Comparison of ENCODE assay signal across 22 mouse cellular contexts in the genomic region with DNA sequence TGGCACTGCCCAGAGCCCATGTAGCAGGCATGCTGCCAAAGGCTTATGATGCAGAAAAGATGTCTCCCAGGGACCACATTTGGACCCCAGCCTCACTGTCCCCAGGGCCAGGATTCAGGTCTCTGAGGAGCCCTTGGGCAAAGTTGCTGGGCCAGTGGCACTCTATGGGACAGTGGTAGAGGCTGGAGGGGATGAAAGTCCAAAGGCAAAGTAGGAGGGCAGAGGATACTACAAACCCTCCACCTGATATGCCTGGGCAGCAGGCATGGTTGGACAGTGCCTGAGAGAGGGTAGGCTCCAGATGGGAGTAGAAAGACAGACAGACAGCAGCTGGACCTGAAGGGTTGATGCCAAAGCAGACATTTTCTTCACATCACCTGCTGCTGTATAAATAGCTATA. TPM values are rescaled to one million over a fixed set of nuclear protein-coding genes. Genes with fewer than 3 reads are reported as not detected.
DNase-seq lines count a peak whose midpoint lies in the region; ATAC-seq and TF ChIP-seq lines count a peak whose summit lies in the region.
"Had no signal": no experiment of that assay in that cellular context is flagged by ENCODE, and none has a peak within 500 bp of the region (broad histone marks: within the 10 kb centered on the region; RNA-seq: fewer than 3 reads in every experiment).

No protein-coding gene starts in this region.

- intact Hi-C loops in gastrocnemius, adult 2 months (cut with DNase I): loop anchor here (5.0 kb wide), 3 partner anchors 54 to 214 kb away; partner anchors contain the start of genes Rnpep and Timm17a

- H3K36me3 ChIP-seq in lung, postnatal 0 days (ENCODE audit: insufficient read depth, low read length): no peaks in the 10 kb centered on the region
- H3K36me3 ChIP-seq: embryonic facial prominence, embryonic 13.5 days; heart, embryonic 15.5 days; hindbrain, embryonic 13.5 days had no signal

- no peak for TF ChIP-seq EP300 in lung, postnatal 0 days (IDR thresholded peaks at IDR 0.05)

- no peak for DNase-seq in gastrocnemius, adult 2 months
- DNase-seq in gastrocnemius, postnatal 10 days: no peak
- peak; percentile 39 to 47 for DNase-seq in kidney, adult 8-10 months
- no peak for DNase-seq in kidney, postnatal 10 days
- no peak for DNase-seq in lung, adult 2 months
- no peak for DNase-seq in lung, postnatal 0 days (ENCODE audit: low spot score)
- DNase-seq: cerebellum, adult 18-20 months; cerebellum, adult 9-11 months; cerebellum, postnatal 36 days; gastrocnemius, postnatal 14 days; heart, adult 2 months; heart, postnatal 14 days had no signal

- H3K4me2 ChIP-seq in lung, postnatal 0 days (replicated peaks; ENCODE audit: low read depth, low read length): no peak overlapping the region
- H3K4me2 ChIP-seq: embryonic facial prominence, embryonic 13.5 days; heart, embryonic 11.5 days; heart, embryonic 15.5 days; hindbrain, embryonic 13.5 days had no signal

- no peaks in the 10 kb centered on the region for H3K9me3 ChIP-seq in lung, postnatal 0 days (ENCODE audit: low read length)
- H3K9me3 ChIP-seq: heart, embryonic 15.5 days; hindbrain, embryonic 13.5 days had no signal

- no peak; the same call in 1 of the 2 replicates for TF ChIP-seq POLR2A in embryonic fibroblast, embryonic 13.5 days (IDR thresholded peaks at IDR 0.05; ENCODE audit: low read depth, low read length)
- TF ChIP-seq POLR2A in lung, adult 2 months (IDR thresholded peaks at IDR 0.05; ENCODE audit: borderline replicate concordance, extremely low read depth, low read depth, low read length): no peak

- H3K9ac ChIP-seq in lung, postnatal 0 days (replicated peaks; ENCODE audit: low read depth): no peak overlapping the region
- H3K9ac ChIP-seq: embryonic facial prominence, embryonic 13.5 days; heart, embryonic 15.5 days; hindbrain, embryonic 13.5 days had no signal

- no peak for ATAC-seq in lung, postnatal 0 days
- ATAC-seq: activated CD4-positive, CD25-positive, alpha-beta regulatory T cell, adult 4 months; forebrain, embryonic 14.5 days had no signal

- H3K27ac ChIP-seq in gastrocnemius, adult 2 months: peak overlapping the region; percentile 83
- peak overlapping the region; percentile 90 for H3K27ac ChIP-seq in embryonic fibroblast, embryonic 13.5 days (ENCODE audit: insufficient read depth, low read length)
- H3K27ac ChIP-seq in lung, postnatal 0 days (ENCODE audit: low read length): no peak overlapping the region
- H3K27ac ChIP-seq: embryonic facial prominence, embryonic 13.5 days; heart, adult 2 months; heart, embryonic 15.5 days; hindbrain, embryonic 13.5 days had no signal

- no peak overlapping the region for H3K4me3 ChIP-seq in gastrocnemius, adult 2 months
- no peak overlapping the region for H3K4me3 ChIP-seq in embryonic fibroblast, embryonic 13.5 days (ENCODE audit: insufficient read depth, low read length)
- H3K4me3 ChIP-seq in lung, adult 2 months (replicated peaks; ENCODE audit: extremely low read depth, low read depth, low read length): no peak overlapping the region
- no peak overlapping the region for H3K4me3 ChIP-seq in lung, postnatal 0 days (ENCODE audit: low read depth, low read length)
- H3K4me3 ChIP-seq: embryonic facial prominence, embryonic 13.5 days; heart, adult 2 months; heart, embryonic 15.5 days; hindbrain, embryonic 13.5 days had no signal

- no peaks in the 10 kb centered on the region for H3K27me3 ChIP-seq in lung, postnatal 0 days (replicated peaks; ENCODE audit: insufficient read depth, low read length)
- H3K27me3 ChIP-seq: CH12.LX; embryonic facial prominence, embryonic 13.5 days; hindbrain, embryonic 13.5 days; Patski had no signal

- H3K4me1 ChIP-seq in embryonic fibroblast, embryonic 13.5 days (ENCODE audit: control insufficient read depth, insufficient read depth, low read length): peaks cover 12% of the 10 kb centered on the region; the same call in 1 of the 2 replicates
- H3K4me1 ChIP-seq in lung, adult 2 months (ENCODE audit: control insufficient read depth, insufficient read depth, low read length): peaks cover 8% of the 10 kb centered on the region; the same call in 1 of the 2 replicates
- H3K4me1 ChIP-seq in lung, postnatal 0 days (ENCODE audit: insufficient read depth, low read depth, low read length): no peaks in the 10 kb centered on the region

- no peak for TF ChIP-seq CTCF in gastrocnemius, adult 2 months (IDR thresholded peaks at IDR 0.05)
- no peak for TF ChIP-seq CTCF in embryonic fibroblast, embryonic 13.5 days (IDR thresholded peaks at IDR 0.05; ENCODE audit: borderline replicate concordance, insufficient read depth, low read length)
- no peak for TF ChIP-seq CTCF in lung, adult 2 months (IDR thresholded peaks at IDR 0.05; ENCODE audit: insufficient read depth, low read length)
- no peak for TF ChIP-seq CTCF in lung, postnatal 0 days (IDR thresholded peaks at IDR 0.05)

RNA-seq across cellular contexts. Expression of gene Shisa4, which starts 8.7 kb away (rescaled TPM):
- total RNA-seq in gastrocnemius, adult 2 months (2021): 100 to 1,000 TPM; 139 to 152 TPM
- 100 to 1,000 TPM; 261 to 295 TPM for total RNA-seq in gastrocnemius, postnatal 10 days (2021)
- 82.8 and 101 TPM in 2 replicates for polyA plus RNA-seq in embryonic fibroblast, embryonic 13.5 days (2011; ENCODE audit: insufficient read length, low read depth, missing spikeins)
- 14.0 and 16.7 TPM in 2 replicates for polyA plus RNA-seq in lung, adult 2 months (2012; rRNA removed)
- polyA plus RNA-seq in lung, postnatal 0 days (2015; fragmentation: Nextera tagmentation; extraction: Ambion mirVana): 19.2 and 20.0 TPM in 2 replicates
- total RNA-seq: hematopoietic stem cell, adult 5-6 weeks had no signal
- polyA plus RNA-seq: activated CD4-positive, CD25-positive, alpha-beta regulatory T cell, adult 4 months had no signal

RNA-seq across cellular contexts. Expression of gene Lmod1, which starts 41.8 kb away (rescaled TPM):
- total RNA-seq in gastrocnemius, adult 2 months (2021): 1 to 10 TPM; 4.5 to 5.3 TPM
- 1 to 10 TPM; 2.5 to 3.7 TPM for total RNA-seq in gastrocnemius, postnatal 10 days (2021)
- polyA plus RNA-seq in embryonic fibroblast, embryonic 13.5 days (2011; ENCODE audit: insufficient read length, low read depth, missing spikeins): 47.9 and 79.9 TPM in 2 replicates
- 9.3 and 12.9 TPM in 2 replicates for polyA plus RNA-seq in lung, adult 2 months (2012; rRNA removed)
- polyA plus RNA-seq in lung, postnatal 0 days (2015; fragmentation: Nextera tagmentation; extraction: Ambion mirVana): 2.6 and 2.8 TPM in 2 replicates
- total RNA-seq: CH12.LX; hematopoietic stem cell, adult 5-6 weeks had no signal
- polyA plus RNA-seq: activated CD4-positive, CD25-positive, alpha-beta regulatory T cell, adult 4 months had no signal

RNA-seq across cellular contexts. Expression of gene Timm17a, which starts 52.8 kb away (rescaled TPM):
- total RNA-seq in gastrocnemius, adult 2 months (2021): 100 to 1,000 TPM; 282 to 343 TPM
- 100 to 1,000 TPM; 201 to 217 TPM for total RNA-seq in gastrocnemius, postnatal 10 days (2021)
- polyA plus RNA-seq in embryonic fibroblast, embryonic 13.5 days (2011; ENCODE audit: insufficient read length, low read depth, missing spikeins): 108 and 181 TPM in 2 replicates
- polyA plus RNA-seq in lung, adult 2 months (2012; rRNA removed): 29.6 and 51.9 TPM in 2 replicates
- 164 and 186 TPM in 2 replicates for polyA plus RNA-seq in lung, postnatal 0 days (2015; fragmentation: Nextera tagmentation; extraction: Ambion mirVana)

Comparison
In these comparisons a context has a peak if more than half of its experiments do, and no peak if none do; other contexts are left out.
1. DNase-seq: peak in kidney, adult 8-10 months (2 of 2); none in gastrocnemius, adult 2 months (single experiment), gastrocnemius, postnatal 10 days (single experiment), kidney, postnatal 10 days (single experiment), lung, adult 2 months (single experiment) and lung, postnatal 0 days (single experiment).